Mouse (Mus musculus) intestine, postnatal 0 days (tissue): Measurements from ENCODE around the gene Rrp9. TPM values are rescaled to one million over a fixed set of nuclear protein-coding genes. Genes with fewer than 3 reads are reported as not detected.

Experiments
- ATAC-seq: fragments of 200-750 bp; cut with Nextera tagmentation; 2 replicates; pipeline ENCODE4 v1.8.0; 2017; ENCODE audit warnings: mild to moderate bottlenecking, moderate TSS enrichment, moderate library complexity
- H3K27ac ChIP-seq: fragments of 300-500 bp; sonication (generic); 2 replicates; pipeline ENCODE4 v1.5.1; 2014; ENCODE audit warnings: mild to moderate bottlenecking, low read depth, low read length, moderate library complexity
- H3K27me3 ChIP-seq: fragments of 300-500 bp; sonication (generic); replicated peaks from 2 replicates; pipeline ENCODE4 v1.6.1; 2014; ENCODE audit warnings: low read length, mixed read lengths; ENCODE audit not compliant: control insufficient read depth, insufficient read depth
- H3K36me3 ChIP-seq: fragments of 300-500 bp; sonication (generic); 2 replicates; pipeline ENCODE4 v1.6.1; 2014; ENCODE audit warnings: mild to moderate bottlenecking, moderate library complexity; ENCODE audit not compliant: control insufficient read depth, insufficient read depth
- H3K4me1 ChIP-seq: fragments of 300-500 bp; sonication (generic); replicated peaks from 2 replicates; pipeline ENCODE4 v1.6.1; 2014; ENCODE audit warnings: antibody characterized with exemption, low read length, mixed read lengths; ENCODE audit not compliant: control insufficient read depth, insufficient read depth
- H3K4me2 ChIP-seq: fragments of 300-500 bp; sonication (generic); replicated peaks from 2 replicates; pipeline ENCODE4 v1.6.1; 2014; ENCODE audit warnings: low read depth, mild to moderate bottlenecking, moderate library complexity
- H3K4me3 ChIP-seq: fragments of 300-500 bp; sonication (generic); 2 replicates; pipeline ENCODE4 v1.5.1; 2014; ENCODE audit warnings: low read depth, low read length
- H3K9ac ChIP-seq: fragments of 300-500 bp; sonication (generic); 2 replicates; pipeline ENCODE4 v1.6.1; 2014; ENCODE audit warnings: mild to moderate bottlenecking, low read depth, low read length
- H3K9me3 ChIP-seq: fragments of 300-500 bp; sonication (generic); 2 replicates; pipeline ENCODE4 v1.6.1; 2016; ENCODE audit warnings: mixed run types; ENCODE audit not compliant: control insufficient read depth
- CTCF ChIP-seq: sonication (generic); IDR thresholded peaks from 2 replicates; pipeline ENCODE4 v1.5.1; 2016; ENCODE audit warnings: low read depth, mild to moderate bottlenecking, control low read depth, antibody characterized with exemption, moderate library complexity
- WGBS: fragments of 180-500 bp; shearing (Covaris S2); extraction: QIAGEN DNeasy Blood & Tissue Kit; methylation state at CpG from one replicate; pipeline ENCODE4 v1.1.7; 2014; 5-methylcytosine and 5-hydroxymethylcytosine counted together
- polyA plus RNA-seq: library from polyadenylated mRNA; unstranded; fragments of >200 nt; fragmentation: Nextera tagmentation; extraction: Ambion mirVana; gene quantifications from 2 replicates; pipeline ENCODE4 v1.2.1, GENCODE M21; 2015

The Rrp9 gene
- polyA plus RNA-seq, 1 experiment from 2014 or later, result 17.7 TPM

- Histone ChIP-seq H3K4me1 (peaks cover 12% of the 10 kb centered on the region), H3K27me3 (no peaks in the 10 kb centered on the region), H3K27ac (no peak overlapping the region), H3K4me3 (no peak overlapping the region), H3K4me2 (no peak overlapping the region), H3K9ac (no peak overlapping the region), H3K9me3 (no peaks in the 10 kb centered on the region), H3K36me3 (no peaks in the 10 kb centered on the region)
- no peak for ATAC-seq
- no peak for TF ChIP-seq CTCF
- 16% methylated on average over 9 of the region's 9 CpGs for WGBS
Observed at GRCm38 (mm10) chr9:106450661-106451060, 25.1 kb upstream of the Rrp9 start.

- Histone ChIP-seq H3K4me3 (no peak overlapping the region), H3K27ac (no peak overlapping the region), H3K4me1 (peaks cover 12% of the 10 kb centered on the region), H3K9ac (no peak overlapping the region), H3K9me3 (no peaks in the 10 kb centered on the region), H3K4me2 (no peak overlapping the region), H3K36me3 (no peaks in the 10 kb centered on the region), H3K27me3 (no peaks in the 10 kb centered on the region)
- no peak for ATAC-seq
- WGBS, result 74% methylated on average over 11 of the region's 11 CpGs
- TF ChIP-seq CTCF, result no peak
Observed at GRCm38 (mm10) chr9:106451298-106451697, 24.5 kb upstream of the Rrp9 start.

GRCm38 (mm10) chr9:106451899-106452298 is 23.9 kb upstream of the Rrp9 start:
- TF ChIP-seq CTCF, result no peak
- H3K9ac ChIP-seq, result no peak overlapping the region
- no peak overlapping the region for H3K27ac ChIP-seq

GRCm38 (mm10) chr9:106452351-106452750 is 23.4 kb upstream of the Rrp9 start:
- no peak overlapping the region for H3K4me2 ChIP-seq
- no peaks in the 10 kb centered on the region for H3K36me3 ChIP-seq
- TF ChIP-seq CTCF, result no peak
- no peak overlapping the region for H3K4me3 ChIP-seq
- peaks cover 12% of the 10 kb centered on the region for H3K4me1 ChIP-seq
- no peak for ATAC-seq
- no peak overlapping the region for H3K9ac ChIP-seq
- H3K27me3 ChIP-seq, result no peaks in the 10 kb centered on the region
- WGBS, result 65% methylated on average over 6 of the region's 6 CpGs
- no peaks in the 10 kb centered on the region for H3K9me3 ChIP-seq
- no peak overlapping the region for H3K27ac ChIP-seq

More at GRCm38 (mm10) chr9:106451899-106452298, 23.9 kb upstream of the Rrp9 start:
- no peak for ATAC-seq
- WGBS, result 53% methylated on average over 2 of the region's 2 CpGs
- Histone ChIP-seq H3K4me1 (peaks cover 12% of the 10 kb centered on the region), H3K27me3 (no peaks in the 10 kb centered on the region), H3K4me3 (no peak overlapping the region), H3K9me3 (no peaks in the 10 kb centered on the region), H3K4me2 (no peak overlapping the region), H3K36me3 (no peaks in the 10 kb centered on the region)

GRCm38 (mm10) chr9:106452821-106453220 is 22.9 kb upstream of the Rrp9 start:
- Histone ChIP-seq H3K4me1 (peaks cover 10% of the 10 kb centered on the region), H3K9ac (peak overlapping the region; percentile 53; the same call in 1 of the 2 replicates), H3K27me3 (no peaks in the 10 kb centered on the region), H3K9me3 (no peaks in the 10 kb centered on the region), H3K36me3 (no peaks in the 10 kb centered on the region), H3K4me2 (peak overlapping the region; percentile 91), H3K4me3 (peak overlapping the region; percentile 51), H3K27ac (no peak overlapping the region)
- WGBS, result 16% methylated on average over 7 of the region's 7 CpGs
- TF ChIP-seq CTCF, result no peak
- ATAC-seq, result no peak

GRCm38 (mm10) chr9:106453271-106454070 is 22.3 kb upstream of the Rrp9 start, which contains the start of gene Pcbp4:
Pcbp4 (plus strand) TSS chr9:106453291.
- 1% methylated on average over 37 of the region's 74 CpGs for WGBS
- H3K4me1 ChIP-seq, result peaks cover 4% of the 10 kb centered on the region
- TF ChIP-seq CTCF, result no peak

More at GRCm38 (mm10) chr9:106453271-106454070, 22.3 kb upstream of the Rrp9 start, which contains the start of gene Pcbp4:
- no peak within 1 kb of the TSS; the same call in 1 of the 2 replicates for H3K27ac ChIP-seq
- no peaks in the 10 kb centered on the region for H3K36me3 ChIP-seq
- no peaks in the 10 kb centered on the region for H3K27me3 ChIP-seq
- H3K4me2 ChIP-seq, result peak within 1 kb of the TSS; percentile 91
- peak; percentile 50 for ATAC-seq
- peak within 1 kb of the TSS; percentile 53 for H3K9ac ChIP-seq
- no peaks in the 10 kb centered on the region for H3K9me3 ChIP-seq
- peak within 1 kb of the TSS; percentile 51 for H3K4me3 ChIP-seq
